Mouse (Mus musculus) forebrain, embryonic 11.5 days (tissue): ENCODE data around the gene Angel2. TPM values are rescaled to one million over a fixed set of nuclear protein-coding genes. Genes with fewer than 3 reads are reported as not detected.

ENCODE experiments used
- ATAC-seq: fragments of 200-750 bp; cut with Nextera tagmentation; replicated peaks from 2 replicates; pipeline ENCODE4 v1.8.0; 2017; ENCODE audit warnings: moderate TSS enrichment; ENCODE audit not compliant: low FRiP score
- DNase-seq: peaks from one replicate; pipeline ENCODE4 v3.0.0-alpha.2; 2017; ENCODE audit warnings: low spot score
- H3K27ac ChIP-seq: fragments of 300-500 bp; sonication (generic); 2 replicates; pipeline ENCODE4 v1.5.1; 2014; ENCODE audit warnings: low read depth, low read length
- H3K27me3 ChIP-seq: fragments of 300-500 bp; sonication (generic); 2 replicates; pipeline ENCODE4 v1.6.1; 2014; ENCODE audit warnings: mild to moderate bottlenecking, low read length, mixed read lengths; ENCODE audit not compliant: control insufficient read depth, insufficient read depth
- H3K36me3 ChIP-seq: fragments of 300-500 bp; sonication (generic); 2 replicates; pipeline ENCODE4 v1.6.1; 2014; ENCODE audit warnings: mild to moderate bottlenecking, low read length, moderate library complexity, mixed read lengths; ENCODE audit not compliant: control insufficient read depth, insufficient read depth
- H3K4me1 ChIP-seq: fragments of 300-500 bp; sonication (generic); replicated peaks from 2 replicates; pipeline ENCODE4 v1.6.1; 2014; ENCODE audit warnings: low read length, mixed read lengths; ENCODE audit not compliant: control insufficient read depth, insufficient read depth
- H3K4me2 ChIP-seq: fragments of 300-500 bp; sonication (generic); 2 replicates; pipeline ENCODE4 v1.6.1; 2014; ENCODE audit warnings: low read depth, mild to moderate bottlenecking, low read length, moderate library complexity, mixed read lengths; ENCODE audit not compliant: severe bottlenecking
- H3K4me3 ChIP-seq: fragments of 300-500 bp; sonication (generic); 2 replicates; pipeline ENCODE4 v1.5.1; 2014; ENCODE audit warnings: low read depth, low read length
- H3K9ac ChIP-seq: fragments of 300-500 bp; sonication (generic); 2 replicates; pipeline ENCODE4 v1.6.1; 2014; ENCODE audit warnings: low read length
- H3K9me3 ChIP-seq: fragments of 300-500 bp; sonication (generic); 2 replicates; pipeline ENCODE4 v1.6.1; 2016; ENCODE audit warnings: low read length, mixed read lengths; ENCODE audit not compliant: control insufficient read depth
- WGBS: fragments of 180-500 bp; shearing (Covaris S2); extraction: QIAGEN DNeasy Blood & Tissue Kit; methylation state at CpG from one replicate; pipeline ENCODE4 v1.1.7; 2014; 5-methylcytosine and 5-hydroxymethylcytosine counted together
- polyA plus RNA-seq: library from polyadenylated mRNA; unstranded; fragments of >200 nt; fragmentation: Nextera tagmentation; extraction: Ambion mirVana; gene quantifications from 2 replicates; pipeline ENCODE4 v1.2.1, GENCODE M21; 2014

Gene Angel2
- polyA plus RNA-seq, 1 experiment from 2014 or later, result 58.3 TPM

DNA sequence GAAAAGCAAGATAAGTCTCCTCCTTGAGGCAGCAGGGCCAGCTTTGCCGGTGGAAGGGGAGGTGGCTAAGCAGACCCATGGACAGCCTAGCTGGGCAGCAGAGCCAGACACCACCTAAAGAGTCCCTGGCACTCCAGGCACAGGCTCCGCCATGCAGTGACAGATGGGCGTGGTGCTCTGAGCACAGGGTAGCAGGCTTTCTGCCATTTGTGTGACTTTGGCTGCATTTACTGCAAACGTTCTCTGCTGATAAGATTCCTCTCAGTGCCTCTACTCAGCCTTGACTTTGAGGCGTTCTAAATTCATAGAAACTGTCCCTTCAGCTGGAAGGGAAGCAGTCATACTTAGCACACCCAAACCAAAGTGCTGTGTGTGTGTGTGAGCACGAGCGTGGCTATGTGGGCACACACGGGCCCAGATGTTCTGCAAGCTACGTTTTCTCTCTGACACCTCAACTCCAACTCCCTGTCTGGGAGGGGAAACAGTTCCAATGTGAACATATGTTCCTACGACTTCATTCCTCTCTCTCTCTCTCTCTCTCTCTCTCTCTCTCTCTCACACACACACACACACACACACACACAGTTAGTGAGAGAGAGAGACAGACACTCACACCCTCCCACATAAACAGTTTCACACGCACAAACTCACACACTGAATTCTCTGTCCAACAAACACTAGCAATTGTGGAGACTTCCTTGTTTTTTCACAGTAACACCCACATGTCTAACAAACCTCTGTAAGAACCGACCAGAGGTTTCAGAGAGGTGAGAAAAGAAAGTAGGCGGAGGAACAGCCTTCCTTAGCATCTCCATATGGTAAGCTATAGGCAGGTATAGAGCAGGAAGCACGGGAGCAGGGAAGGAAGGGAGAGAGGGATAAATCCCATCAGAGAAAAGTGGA is 47.0 kb downstream of the Angel2 start:
- 87% methylated on average over 14 of the region's 14 CpGs for WGBS
- H3K4me1 ChIP-seq, result 0 out of 2 replicates have a peak, but pooled peaks cover 3% of the 10 kb centered on the region
- H3K9me3 ChIP-seq, result no peaks in the 10 kb centered on the region
- DNase-seq (no peak), ATAC-seq (no peak)
- H3K4me3 ChIP-seq, result no peak overlapping the region
- H3K4me2 ChIP-seq, result no peak overlapping the region
- no peaks in the 10 kb centered on the region for H3K27me3 ChIP-seq
- no peak overlapping the region for H3K27ac ChIP-seq
- H3K9ac ChIP-seq, result no peak overlapping the region
- no peaks in the 10 kb centered on the region for H3K36me3 ChIP-seq

DNA sequence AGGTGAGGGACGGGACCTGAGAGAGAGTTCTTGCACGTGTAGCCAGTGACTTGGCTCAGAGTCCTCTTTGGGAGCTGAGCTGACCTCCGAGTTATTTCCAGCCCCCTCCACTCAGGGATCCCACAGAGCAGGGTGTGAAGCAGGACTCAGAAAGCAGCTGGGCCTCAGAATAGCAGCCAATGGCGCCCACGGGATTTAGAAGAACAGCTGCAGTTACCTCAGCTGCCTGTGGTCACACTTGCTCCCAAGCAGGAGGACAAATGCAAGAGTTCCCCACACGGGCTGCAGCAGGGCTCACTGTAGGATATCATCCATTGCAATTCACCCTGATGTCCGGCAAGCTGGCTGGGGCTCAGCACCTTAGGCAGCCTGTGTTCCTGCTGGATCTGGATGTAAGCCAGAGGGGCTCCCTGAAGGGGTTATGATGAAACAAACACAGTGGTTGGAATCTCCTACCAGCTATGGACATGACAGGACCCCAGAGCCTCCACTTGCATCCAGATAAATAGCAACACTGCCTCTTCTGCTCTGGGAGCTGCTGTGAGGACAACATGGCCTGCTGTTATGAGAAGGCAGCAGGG is 47.8 kb downstream of the Angel2 start:
- H3K9ac ChIP-seq, result no peak overlapping the region
- 78% methylated on average over 7 of the region's 7 CpGs for WGBS
- H3K27me3 ChIP-seq, result no peaks in the 10 kb centered on the region
- no peaks in the 10 kb centered on the region for H3K9me3 ChIP-seq
- ATAC-seq (no peak), DNase-seq (no peak)
- no peak overlapping the region for H3K27ac ChIP-seq
- H3K4me3 ChIP-seq, result no peak overlapping the region
- no peaks in the 10 kb centered on the region for H3K36me3 ChIP-seq
- H3K4me1 ChIP-seq, result 0 out of 2 replicates have a peak, but pooled peaks cover 5% of the 10 kb centered on the region
- H3K4me2 ChIP-seq, result no peak overlapping the region

DNA sequence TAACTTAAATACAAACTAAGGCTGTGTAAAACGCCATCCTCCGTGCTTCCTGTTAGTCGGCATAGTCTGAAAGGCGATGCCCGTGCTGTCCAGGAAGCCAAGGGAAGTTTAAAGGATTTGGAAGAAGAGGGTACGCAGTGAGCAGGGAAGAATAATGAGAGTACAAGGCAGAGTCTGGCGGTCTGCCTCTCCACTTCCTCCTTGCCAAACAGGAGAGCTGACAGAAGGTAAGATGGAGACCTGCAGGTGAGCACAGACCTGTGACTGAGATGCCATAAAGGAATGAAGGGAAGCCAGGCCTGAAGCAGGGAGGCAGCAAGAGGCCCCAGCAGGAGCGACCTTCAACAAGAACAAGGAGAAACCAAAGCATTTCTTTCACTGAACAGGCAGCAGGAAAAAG is 49.3 kb downstream of the Angel2 start:
- Histone ChIP-seq H3K9me3 (no peaks in the 10 kb centered on the region), H3K27ac (no peak overlapping the region)
- 91% methylated on average over 8 of the region's 8 CpGs for WGBS

DNA sequence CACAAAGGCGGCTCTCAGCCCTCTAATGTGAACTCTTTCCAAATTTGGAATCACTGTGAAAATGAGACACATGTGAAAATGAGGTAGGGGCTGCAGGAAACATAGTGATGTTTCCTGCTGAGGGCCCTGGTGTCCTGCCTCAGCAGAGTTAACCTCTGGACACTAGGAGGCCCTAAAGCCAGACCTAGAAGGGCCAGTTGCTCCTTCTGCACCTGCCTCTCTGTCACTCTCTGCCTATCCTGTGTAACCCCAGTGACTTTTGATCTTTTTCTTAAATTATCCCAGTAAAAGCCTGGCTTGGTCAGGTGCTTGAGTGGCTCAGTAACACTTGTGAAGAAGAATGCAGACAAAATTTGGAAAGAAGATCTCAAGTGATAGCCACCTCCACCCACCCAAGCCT is 49.9 kb downstream of the Angel2 start:
- H3K4me1 ChIP-seq, result 0 out of 2 replicates have a peak, but pooled peaks cover 5% of the 10 kb centered on the region
- no peaks in the 10 kb centered on the region for H3K27me3 ChIP-seq
- no peak overlapping the region for H3K4me2 ChIP-seq
- H3K36me3 ChIP-seq, result no peaks in the 10 kb centered on the region
- ATAC-seq, result no peak
- H3K27ac ChIP-seq, result no peak overlapping the region
- no peak overlapping the region for H3K4me3 ChIP-seq
- no peaks in the 10 kb centered on the region for H3K9me3 ChIP-seq
- H3K9ac ChIP-seq, result no peak overlapping the region
- WGBS, result 79% methylated on average over 1 of the region's 1 CpGs
- DNase-seq, result no peak

More for the DNA sequence above, 49.3 kb downstream of the Angel2 start:
- ATAC-seq (no peak), DNase-seq (no peak)
- Histone ChIP-seq H3K36me3 (no peaks in the 10 kb centered on the region), H3K9ac (no peak overlapping the region), H3K27me3 (no peaks in the 10 kb centered on the region), H3K4me3 (no peak overlapping the region), H3K4me1 (0 out of 2 replicates have a peak, but pooled peaks cover 5% of the 10 kb centered on the region), H3K4me2 (no peak overlapping the region)

DNA sequence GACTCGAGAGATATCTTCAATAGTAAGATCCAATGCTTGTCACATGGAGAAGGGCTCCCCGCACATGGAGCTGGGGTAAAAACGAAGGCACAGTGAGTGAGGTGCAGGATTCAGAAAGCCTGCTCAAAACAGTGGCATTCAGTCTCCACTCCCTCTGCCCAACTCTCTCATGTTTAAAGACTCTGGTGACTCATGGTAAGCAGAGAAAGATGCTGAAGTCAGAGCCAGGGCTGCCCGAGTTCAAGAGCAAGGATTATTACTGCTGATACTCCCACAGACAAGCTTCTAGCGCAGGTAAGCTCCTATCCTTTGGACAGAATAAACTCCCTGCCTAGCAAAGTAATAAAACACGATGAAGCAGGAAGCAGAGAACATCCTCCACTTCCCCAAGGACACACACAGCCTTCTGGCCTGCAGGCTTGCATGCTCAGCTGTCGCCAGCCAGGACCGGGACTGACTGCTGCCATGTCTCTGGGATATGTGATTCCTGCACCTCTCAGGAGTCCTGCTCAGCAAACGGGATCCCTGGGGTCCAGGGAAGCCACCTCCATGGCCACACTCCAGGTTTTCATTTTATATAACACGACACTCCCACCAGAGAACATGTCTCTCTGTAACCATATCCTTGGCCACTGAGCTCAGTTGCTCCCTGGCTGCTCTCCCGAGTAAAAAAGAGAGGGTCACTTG is 52.1 kb downstream of the Angel2 start:
- H3K4me2 ChIP-seq, result peak overlapping the region; percentile 96
- no peak overlapping the region for H3K27ac ChIP-seq
- 0 out of 2 replicates have a peak, but pooled peaks cover 5% of the 10 kb centered on the region for H3K4me1 ChIP-seq
- 63% methylated on average over 11 of the region's 11 CpGs for WGBS
- H3K4me3 ChIP-seq, result peak overlapping the region; percentile 60
- H3K36me3 ChIP-seq, result no peaks in the 10 kb centered on the region
- no peaks in the 10 kb centered on the region for H3K9me3 ChIP-seq
- DNase-seq (no peak), ATAC-seq (no peak)
- no peaks in the 10 kb centered on the region for H3K27me3 ChIP-seq
- peak overlapping the region; percentile 8; the same call in 1 of the 2 replicates for H3K9ac ChIP-seq

DNA sequence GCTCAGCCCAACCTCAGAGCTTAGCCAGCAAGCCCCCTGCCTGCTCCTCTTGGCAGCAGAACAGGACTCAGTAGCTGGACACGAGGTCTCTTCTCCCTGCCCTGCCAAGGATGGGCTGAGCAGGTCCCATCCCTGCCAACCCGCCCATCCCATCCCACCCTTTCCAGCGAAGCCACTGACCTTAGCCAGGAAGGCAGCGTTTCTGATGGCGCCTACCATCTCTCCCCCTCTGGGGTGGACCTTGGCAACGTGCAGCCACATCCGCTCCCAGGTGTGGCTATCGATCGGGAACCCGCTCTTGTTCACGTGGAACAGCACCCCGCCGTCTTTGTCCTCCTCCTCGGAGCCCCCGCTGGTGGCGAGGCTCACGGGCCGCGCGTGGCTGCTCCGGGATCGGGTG is 53.1 kb downstream of the Angel2 start:
- DNase-seq (peak; percentile 55), ATAC-seq (0 out of 2 replicates have a peak, but pooled peaks have one; percentile 7)
- 0 out of 2 replicates have a peak, but pooled peaks cover 5% of the 10 kb centered on the region for H3K4me1 ChIP-seq
- no peaks in the 10 kb centered on the region for H3K27me3 ChIP-seq
- under 1% methylated on average over 22 of the region's 22 CpGs for WGBS
- peak overlapping the region; percentile 96 for H3K4me2 ChIP-seq
- no peak overlapping the region for H3K27ac ChIP-seq
- H3K4me3 ChIP-seq, result peak overlapping the region; percentile 60
- H3K36me3 ChIP-seq, result no peaks in the 10 kb centered on the region
- H3K9ac ChIP-seq, result peak overlapping the region; percentile 84
- H3K9me3 ChIP-seq, result no peaks in the 10 kb centered on the region

DNA sequence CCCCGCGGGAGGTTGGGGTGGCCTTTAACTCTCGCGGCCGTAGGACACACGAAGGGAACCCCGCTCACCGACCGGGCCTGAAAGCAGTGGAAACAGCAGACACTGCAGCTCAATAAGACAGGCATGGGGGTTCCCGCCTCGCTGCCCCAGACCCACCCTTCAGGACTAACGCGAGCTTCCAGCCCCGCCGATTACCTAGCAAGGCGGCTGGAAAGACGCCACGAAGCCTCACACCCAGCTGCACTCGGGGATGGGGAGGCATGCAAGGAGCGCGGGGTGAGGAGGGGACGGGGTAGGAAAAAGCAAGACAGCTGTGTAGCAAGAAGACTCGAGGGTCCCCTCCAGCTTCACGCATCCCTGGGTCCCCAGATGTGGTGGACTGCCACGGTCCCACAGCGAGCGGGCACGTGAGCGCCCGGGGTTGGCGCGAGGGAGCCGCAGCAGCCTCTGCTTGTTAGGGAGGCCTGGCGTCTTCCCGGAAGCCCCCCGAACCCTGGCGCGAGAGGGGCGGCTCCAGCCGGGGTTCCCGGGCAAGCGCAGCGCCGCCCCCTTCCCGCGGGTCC is 53.7 kb downstream of the Angel2 start:
- H3K27me3 ChIP-seq, result no peaks in the 10 kb centered on the region
- H3K36me3 ChIP-seq, result no peaks in the 10 kb centered on the region
- H3K27ac ChIP-seq, result peak overlapping the region; percentile 76
- ATAC-seq (peak; percentile 76), DNase-seq (peak; percentile 84)
- peak overlapping the region; percentile 60 for H3K4me3 ChIP-seq
- H3K4me2 ChIP-seq, result peak overlapping the region; percentile 96
- under 1% methylated on average over 45 of the region's 46 CpGs for WGBS
- H3K4me1 ChIP-seq, result 0 out of 2 replicates have a peak, but pooled peaks cover 5% of the 10 kb centered on the region
- H3K9ac ChIP-seq, result peak overlapping the region; percentile 84
- no peaks in the 10 kb centered on the region for H3K9me3 ChIP-seq

DNA sequence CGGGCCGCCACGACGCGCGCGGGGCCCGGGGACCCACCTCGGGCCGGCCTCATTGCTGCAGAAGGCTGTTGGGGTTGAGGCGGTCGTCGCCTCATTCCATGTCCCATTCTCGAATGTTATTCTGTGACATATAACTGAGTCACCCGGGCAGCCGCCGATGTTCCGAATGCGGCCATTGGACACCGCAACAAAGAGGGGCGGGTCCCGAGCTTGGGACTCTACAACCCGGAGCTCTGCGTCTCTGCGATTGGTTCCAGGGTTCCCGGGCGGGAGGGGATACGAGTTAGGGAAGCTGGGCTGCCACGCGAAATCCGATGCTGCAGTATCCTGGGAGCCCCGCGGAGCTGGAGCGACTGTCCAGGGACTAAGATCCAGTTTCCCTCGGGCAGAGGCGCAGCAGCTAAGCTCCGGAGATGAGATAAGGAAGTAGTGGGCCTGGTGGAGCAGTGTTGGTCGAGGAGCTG is 54.2 kb downstream of the Angel2 start, which contains the start of gene Vash2:
Vash2 (minus strand) TSS at position 197 of the 464 bp plus-strand sequence.
- Histone ChIP-seq H3K27me3 (no peaks in the 10 kb centered on the region), H3K27ac (peak within 1 kb of the TSS; percentile 76), H3K4me3 (peak within 1 kb of the TSS; percentile 60), H3K4me1 (0 out of 2 replicates have a peak, but pooled peaks cover 5% of the 10 kb centered on the region), H3K4me2 (peak within 1 kb of the TSS; percentile 96), H3K9ac (peak within 1 kb of the TSS; percentile 84), H3K9me3 (no peaks in the 10 kb centered on the region), H3K36me3 (no peaks in the 10 kb centered on the region)
- peak; percentile 99 for ATAC-seq
- peak; percentile 95 for DNase-seq
- 2% methylated on average over 37 of the region's 38 CpGs for WGBS
